Mouse (Mus musculus) lung, postnatal 25 days (tissue): ENCODE measurements around the gene Chaf1a.
A peak's percentile ranks its signal among the peaks of the same experiment; 100 is the strongest.

Experiments
- DNase-seq: peaks from one replicate; pipeline ENCODE4 v3.0.0; 2022; ENCODE audit warnings: low spot score

Chaf1a gene

DNA sequence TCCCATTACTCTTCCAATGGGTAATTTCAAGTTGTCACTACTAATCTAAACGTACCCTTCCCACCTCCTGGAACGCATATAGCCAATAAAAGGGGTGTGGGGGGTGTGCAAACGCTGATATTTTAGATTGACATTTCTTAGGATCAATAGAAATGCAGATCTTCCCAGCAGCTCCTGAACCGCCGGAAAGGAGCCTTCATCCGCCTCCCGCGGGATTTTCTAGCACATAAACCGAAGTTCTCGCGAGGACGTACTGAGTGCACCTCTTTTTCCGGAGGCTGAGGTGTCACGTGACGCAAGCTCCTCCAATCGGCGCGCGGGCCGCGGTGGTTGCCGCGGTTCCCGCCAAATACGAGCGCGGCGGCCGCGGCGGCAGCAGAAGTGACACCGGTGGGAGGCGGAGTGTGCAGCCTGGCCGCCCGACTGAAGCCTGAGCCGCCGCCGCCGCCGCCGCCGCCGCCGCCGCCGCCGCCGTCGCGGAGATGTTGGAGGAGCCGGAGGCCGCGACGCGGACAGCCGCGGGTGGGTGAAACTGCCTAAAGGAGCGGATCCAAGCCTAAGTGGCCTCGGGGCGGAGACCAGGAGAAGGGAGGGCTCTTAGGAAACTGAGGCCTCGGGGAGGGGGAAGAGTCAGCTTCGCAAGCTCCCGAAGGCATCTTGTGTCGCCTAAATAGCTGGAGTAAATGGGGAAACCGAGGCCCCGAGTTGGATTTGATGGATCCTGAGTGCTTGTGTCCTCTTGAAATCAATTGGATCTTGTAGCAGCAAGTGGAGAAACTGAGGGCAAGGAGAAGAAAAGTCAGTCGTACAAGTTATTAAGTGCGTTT is at the start of gene Chaf1a:
Chaf1a (plus strand) TSS at position 410 of the 827 bp plus-strand sequence.
- peak; percentile 99 for DNase-seq

- no peak for DNase-seq
Observed at GRCm38 (mm10) chr17:55996007-55996406, 44.2 kb upstream of the Chaf1a start.

DNA sequence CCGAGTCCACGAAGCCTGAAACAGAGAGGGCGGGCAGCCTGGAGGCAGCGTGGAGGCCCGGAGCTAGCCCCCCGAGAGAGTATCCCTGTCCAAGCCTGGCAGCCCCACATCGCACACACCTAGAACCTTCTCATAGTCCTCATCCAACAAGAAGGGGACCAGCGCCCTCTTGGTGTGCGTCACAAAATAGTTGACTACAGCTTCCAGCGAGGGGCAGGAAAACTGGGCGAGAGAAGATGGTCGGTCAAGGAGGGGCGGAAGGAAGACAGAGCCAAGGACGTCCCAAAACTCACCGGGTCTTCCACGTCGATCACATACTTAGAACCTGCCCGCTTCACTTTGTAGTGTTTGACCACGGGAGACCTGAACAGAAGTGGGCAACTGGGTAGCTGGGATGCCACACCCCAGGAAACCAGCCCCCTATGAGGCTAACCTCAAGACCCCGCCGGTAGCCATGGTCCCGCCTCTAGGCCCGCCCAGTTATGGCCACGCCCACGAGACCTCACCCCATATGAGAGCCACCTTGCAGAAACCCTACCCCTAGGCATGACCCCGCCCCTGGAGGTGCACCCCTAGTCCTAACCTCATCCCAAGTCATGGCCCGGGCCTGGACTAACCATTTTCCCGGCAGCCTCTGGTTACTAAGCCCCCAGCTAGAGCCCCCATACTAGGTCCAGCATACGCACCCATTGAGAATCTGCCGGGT is 40.3 kb upstream of the Chaf1a start:
- DNase-seq = no peak

- DNase-seq = no peak
Observed at GRCm38 (mm10) chr17:56003000-56003399, 37.2 kb upstream of the Chaf1a start.

DNA sequence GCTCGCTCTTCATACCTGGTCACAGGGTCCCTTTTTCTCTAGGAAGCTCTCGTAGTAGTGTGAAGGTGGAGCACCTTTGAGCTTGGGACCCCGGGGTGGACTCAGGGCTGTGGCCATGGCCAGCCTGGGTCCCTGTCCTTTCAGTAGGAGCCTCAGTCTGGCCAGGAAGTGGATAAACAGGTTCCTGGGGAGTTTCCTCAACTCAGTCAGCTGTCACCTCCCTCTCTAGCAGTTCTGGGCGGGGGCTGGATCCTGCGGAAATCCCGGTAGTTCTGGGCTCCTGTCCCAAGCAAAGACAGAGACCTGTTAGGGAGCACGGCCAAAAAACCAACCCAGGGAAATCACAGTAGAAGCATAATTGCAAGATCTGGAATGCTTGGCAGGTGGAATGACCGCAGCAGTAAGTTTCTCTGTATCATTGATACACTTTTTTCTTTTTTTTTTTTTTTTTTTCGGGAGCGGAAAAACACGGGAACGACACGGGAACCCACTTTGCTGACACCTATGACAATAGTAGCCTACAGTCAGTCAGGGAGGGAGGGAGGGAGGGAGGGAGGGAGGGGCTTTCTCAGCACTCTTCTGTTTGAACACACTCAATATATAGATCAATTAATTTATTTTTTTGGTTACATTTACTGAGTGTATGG is 34.7 kb upstream of the Chaf1a start, which contains the start of the genes Stap2 and Mpnd:
Stap2 (minus strand) TSS at position 170 of the 647 bp plus-strand sequence.
Mpnd (plus strand) TSS at position 297 of the 647 bp plus-strand sequence.
- peak; percentile 79 for DNase-seq

GRCm38 (mm10) chr17:56006956-56007355 is 33.3 kb upstream of the Chaf1a start:
- DNase-seq = no peak

GRCm38 (mm10) chr17:56007444-56008355 is 32.5 kb upstream of the Chaf1a start:
- no peak for DNase-seq

DNA sequence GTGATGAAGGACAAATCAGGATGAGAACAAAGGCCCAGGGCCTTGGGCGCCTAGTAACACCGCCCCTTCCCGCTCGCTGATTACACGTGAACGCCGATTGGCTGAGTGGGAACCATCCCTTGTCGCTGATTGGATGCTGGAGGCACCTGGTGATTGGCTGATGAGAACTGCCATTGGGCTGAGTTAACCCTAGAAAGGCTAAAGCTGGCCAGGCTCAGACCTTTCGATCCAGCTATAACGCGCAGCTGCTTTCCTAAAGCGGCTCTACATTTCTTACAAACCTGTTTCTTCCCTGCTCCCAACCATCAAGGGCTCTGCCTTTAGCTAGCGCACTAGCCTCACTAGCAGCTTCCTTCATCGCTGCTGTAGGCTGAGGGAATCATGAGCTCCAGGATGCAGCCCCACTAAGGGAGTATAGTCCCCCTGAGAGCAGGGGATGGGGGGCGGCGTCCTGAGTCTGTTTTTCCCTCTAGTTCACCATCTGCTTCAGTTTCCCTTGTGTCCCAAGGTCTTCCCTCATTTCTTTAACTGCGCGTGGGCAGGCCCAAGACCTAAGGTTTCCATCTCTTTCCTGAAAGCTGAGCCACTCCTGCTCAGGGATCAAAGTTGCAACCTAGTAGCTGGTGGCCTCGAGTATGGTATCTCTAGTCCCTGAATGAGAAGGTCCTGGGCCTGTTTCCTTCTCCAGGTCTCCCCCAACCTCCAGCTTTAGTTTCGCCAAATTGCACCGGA is 31.7 kb upstream of the Chaf1a start:
- DNase-seq = peak; percentile 97

- DNase-seq = peak; percentile 95
Observed at GRCm38 (mm10) chr17:56009088-56009961, 30.9 kb upstream of the Chaf1a start.

- no peak for DNase-seq
Observed at GRCm38 (mm10) chr17:56009962-56010240, 30.3 kb upstream of the Chaf1a start.

- DNase-seq = no peak
Observed at GRCm38 (mm10) chr17:56010255-56010654, 30.0 kb upstream of the Chaf1a start.

GRCm38 (mm10) chr17:56010681-56011080 is 29.6 kb upstream of the Chaf1a start:
- DNase-seq = peak; percentile 74

- DNase-seq = no peak
Observed at GRCm38 (mm10) chr17:56011441-56011840, 28.8 kb upstream of the Chaf1a start.

- no peak for DNase-seq
Observed at GRCm38 (mm10) chr17:56015293-56015692, 24.9 kb upstream of the Chaf1a start.

DNA sequence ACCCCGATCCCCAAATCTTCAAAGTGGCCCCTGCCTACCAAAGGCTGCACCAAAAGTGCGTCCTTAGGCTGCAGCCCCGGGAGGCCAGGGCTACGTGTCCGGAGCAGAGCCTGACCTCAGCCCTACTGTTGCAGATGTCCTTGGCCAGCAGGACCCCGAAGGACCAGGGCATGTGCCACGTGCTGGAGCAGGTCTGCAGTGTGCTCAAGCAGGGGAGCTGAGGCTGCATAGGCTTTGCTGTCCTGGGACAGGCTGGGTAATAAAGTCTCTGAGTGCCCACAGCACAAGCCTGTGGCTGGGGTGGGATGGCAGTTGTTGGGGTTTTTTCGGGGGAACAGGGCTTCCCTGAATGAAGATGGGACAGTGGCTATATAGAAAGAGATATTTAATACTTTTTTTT is 23.9 kb upstream of the Chaf1a start:
- no peak for DNase-seq

DNA sequence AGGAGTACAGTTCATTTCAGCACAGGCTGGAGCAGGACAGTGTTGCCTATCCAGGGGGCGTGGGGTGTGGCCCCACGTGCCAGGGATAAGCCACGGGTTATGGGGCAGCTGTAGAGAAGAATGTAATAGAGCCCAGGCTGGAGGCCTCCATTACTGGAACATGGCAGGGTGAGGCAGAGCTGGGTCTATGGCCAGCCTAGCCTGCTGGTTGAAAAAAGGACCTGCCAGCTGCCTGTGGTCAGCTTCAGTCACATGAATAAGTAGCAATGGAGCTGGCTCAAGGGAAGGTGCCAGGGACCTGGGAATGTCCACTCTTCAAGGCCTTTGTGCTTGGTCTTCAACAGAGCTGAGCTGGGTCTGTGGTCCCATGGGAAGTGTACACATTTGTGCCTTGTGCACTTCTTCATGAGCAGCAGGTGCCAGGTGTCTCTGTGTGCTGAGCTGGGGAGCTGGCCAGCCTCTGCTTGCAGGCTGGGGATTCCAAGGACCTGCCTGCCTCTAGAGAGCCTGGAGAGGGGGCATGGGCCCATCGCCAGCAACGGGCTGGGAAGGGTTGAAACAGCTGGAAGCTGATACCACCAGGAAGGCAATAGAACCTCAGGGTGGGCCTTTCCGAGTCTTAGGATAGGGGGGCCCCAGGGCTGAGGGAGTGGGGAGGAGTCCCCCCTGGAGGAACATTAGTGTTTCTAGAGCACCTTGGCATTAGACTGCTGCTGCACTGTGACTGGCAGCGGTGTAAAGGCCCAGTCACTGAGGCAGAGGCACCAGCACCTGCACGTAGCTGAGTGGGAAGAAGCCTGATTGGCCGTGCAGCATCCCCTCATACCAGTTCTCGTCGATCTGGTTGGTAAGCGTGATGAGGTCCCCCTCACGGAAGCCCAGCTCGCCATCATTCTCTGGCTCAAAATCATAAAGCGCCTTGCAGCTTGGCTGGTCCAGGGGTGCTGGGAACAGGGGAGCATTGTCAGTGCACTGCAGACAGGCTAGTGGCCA is 23.1 kb upstream of the Chaf1a start:
- DNase-seq = no peak

DNA sequence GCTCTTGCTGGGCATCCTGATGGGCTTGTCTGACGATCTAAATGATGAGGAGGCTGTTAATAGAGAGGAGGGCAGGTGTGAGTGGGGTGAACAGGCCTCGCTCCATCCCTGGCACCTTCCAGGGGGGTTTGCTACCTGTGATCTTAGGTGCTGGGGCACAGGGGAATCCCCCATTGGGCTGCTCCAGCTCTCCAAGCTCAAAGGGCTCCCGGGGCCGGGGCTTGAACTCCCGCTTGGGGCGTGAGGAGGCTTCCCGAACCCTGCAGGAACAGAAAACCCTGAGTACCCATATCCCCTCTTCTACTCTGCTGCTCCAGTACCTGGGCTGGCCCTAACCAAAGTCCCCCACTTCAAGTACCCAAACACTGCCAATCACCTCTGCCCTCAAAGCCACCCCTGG is 22.4 kb upstream of the Chaf1a start:
- DNase-seq = no peak

DNA sequence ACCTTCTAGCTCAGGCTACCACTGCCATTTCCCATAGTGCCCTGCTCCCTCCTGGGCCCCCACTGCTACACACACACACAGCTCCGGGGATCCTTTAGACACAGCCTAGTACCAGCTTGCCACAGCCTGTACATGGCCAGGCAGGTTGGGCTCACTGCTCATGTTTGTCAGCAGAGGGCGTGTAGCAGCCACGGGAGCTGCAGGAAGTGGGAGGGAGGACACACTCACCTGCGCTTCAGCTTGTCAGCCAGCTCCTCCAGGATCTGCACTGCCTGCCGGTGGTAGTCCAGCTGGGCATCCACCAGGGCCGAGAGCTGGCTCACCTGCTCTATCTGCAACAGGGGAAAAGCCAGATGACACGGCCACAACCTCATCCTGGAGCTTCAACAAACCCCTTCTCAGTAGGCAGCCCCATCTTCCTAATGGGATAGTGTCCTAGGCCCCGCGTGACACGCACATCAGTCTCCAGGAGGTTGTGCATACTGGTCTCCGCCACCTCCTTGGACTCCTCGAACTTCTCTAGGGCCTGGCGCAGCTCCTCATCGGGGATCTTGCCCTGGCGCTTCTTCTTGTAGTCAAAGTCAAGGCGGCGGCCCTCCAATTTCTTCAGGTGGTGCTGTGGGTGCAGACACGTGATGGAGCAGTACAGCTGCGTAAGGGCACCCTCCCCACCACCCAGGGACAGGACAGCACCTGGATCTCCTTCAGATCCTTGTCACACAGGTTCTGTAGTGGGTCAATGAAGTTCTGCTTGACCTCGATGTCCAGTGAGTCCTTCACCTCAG is 21.7 kb upstream of the Chaf1a start:
- peak; percentile 58 for DNase-seq
